In genomic region chr10:71252421-71252820, GRCm38 (mm10) we compare ENCODE assay signal across 15 mouse cellular contexts.
"Had no signal": no experiment of that assay in that cellular context is flagged by ENCODE, and none has a peak within 500 bp of the region (broad histone marks: within the 10 kb centered on the region; RNA-seq: fewer than 3 reads in every experiment).

No protein-coding gene starts in this region.

- H3K27me3 ChIP-seq: liver, embryonic 13.5 days; lung, embryonic 15.5 days; megakaryocyte, embryonic 14.5 days; midbrain, embryonic 12.5 days; neural tube, embryonic 15.5 days had no signal

- H3K27ac ChIP-seq: left cerebral cortex, adult 2 months; limb, embryonic 10.5 days; liver, embryonic 13.5 days; lung, embryonic 15.5 days; macrophage; midbrain, embryonic 12.5 days; neural tube, embryonic 15.5 days; stomach, postnatal 0 days had no signal

- H3K4me3 ChIP-seq: left cerebral cortex, adult 2 months; limb, embryonic 10.5 days; liver, embryonic 13.5 days; lung, embryonic 15.5 days; megakaryocyte, embryonic 14.5 days; midbrain, embryonic 12.5 days; neural tube, embryonic 15.5 days had no signal

- DNase-seq: kidney, postnatal 14 days; liver, embryonic 13.5 days; liver, postnatal 0 days; lung, postnatal 14 days; right cerebral cortex, adult 18-20 months; right cerebral cortex, postnatal 25 days; thymus, postnatal 4 days had no signal

- H3K4me2 ChIP-seq: liver, embryonic 13.5 days; lung, embryonic 15.5 days; midbrain, embryonic 12.5 days; neural tube, embryonic 15.5 days had no signal
